Mouse (Mus musculus): ENCODE data around the gene Mamld1. TPM values are rescaled to one million over a fixed set of nuclear protein-coding genes. Genes with fewer than 3 reads are reported as not detected.
"Not testable (repeated sequence)": the region's sequence is repeated elsewhere in the genome, so short reads cannot be mapped to it uniquely, and the experiment has no call there.

Mamld1 gene
- 0.63 and 0.69 TPM in 2 replicates for polyA plus RNA-seq (2014; fragmentation: Nextera tagmentation; extraction: Ambion mirVana)

DNA sequence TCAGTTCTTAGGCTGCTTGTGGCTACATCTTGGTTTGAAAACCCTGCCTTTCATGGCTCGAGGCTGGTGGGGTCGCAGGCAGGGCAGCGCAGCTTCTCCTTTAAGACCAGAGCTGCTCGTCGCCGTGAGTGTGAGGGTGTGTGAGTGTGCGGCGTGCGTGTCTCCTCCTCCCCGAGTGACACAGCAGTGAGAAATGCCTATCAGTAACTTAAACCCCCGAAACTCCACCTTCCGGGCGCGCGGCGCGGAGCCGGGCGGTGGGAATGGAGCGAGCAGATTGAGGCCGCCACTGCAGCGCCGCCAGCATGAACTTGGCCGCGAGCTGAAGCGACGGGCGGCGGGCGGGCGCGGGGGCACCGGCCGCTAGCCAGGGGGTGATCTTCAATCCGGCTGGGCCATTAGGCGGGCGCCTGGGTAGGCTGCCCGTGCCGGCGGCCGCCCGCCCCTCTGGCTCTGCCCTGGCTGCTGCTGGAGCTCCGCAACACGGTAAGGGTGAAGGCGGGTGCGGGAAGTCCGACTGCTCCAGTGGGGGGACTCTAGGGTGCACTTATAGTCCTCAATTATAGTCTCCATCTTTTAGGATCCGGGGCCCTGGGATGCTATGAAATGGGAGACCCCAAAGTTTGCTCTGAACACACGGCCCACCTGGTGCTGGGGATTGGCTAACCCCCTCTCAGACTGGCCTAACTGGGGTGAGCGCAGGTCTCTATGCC, at the start of gene Mamld1:
Mamld1 (plus strand) TSS at position 393 of the 713 bp plus-strand sequence.
- Histone ChIP-seq H3K4me1 (replicated peaks; ENCODE audit: control insufficient read depth, insufficient read depth, low read length) (no peaks in the 10 kb centered on the region), H3K9ac (ENCODE audit: low read depth, low read length) (no peak within 1 kb of the TSS), H3K4me2 (peak within 1 kb of the TSS; percentile 60), H3K4me3 (ENCODE audit: low read depth, low read length) (peak within 1 kb of the TSS; percentile 36), H3K27me3 (replicated peaks; ENCODE audit: control insufficient read depth, insufficient read depth, low read length) (peaks cover 54% of the 10 kb centered on the region), H3K27ac (ENCODE audit: low read depth, low read length) (no peak within 1 kb of the TSS), H3K36me3 (ENCODE audit: control insufficient read depth, insufficient read depth, low read length) (no peaks in the 10 kb centered on the region), H3K9me3 (ENCODE audit: control insufficient read depth, low read length) (no peaks in the 10 kb centered on the region)
- DNase-seq (ENCODE audit: low spot score) (peak; percentile 36), ATAC-seq (replicated peaks; ENCODE audit: low FRiP score) (no peak; the same call in 1 of the 2 replicates)
- 15% methylated on average over 49 of the region's 50 CpGs for WGBS

DNA sequence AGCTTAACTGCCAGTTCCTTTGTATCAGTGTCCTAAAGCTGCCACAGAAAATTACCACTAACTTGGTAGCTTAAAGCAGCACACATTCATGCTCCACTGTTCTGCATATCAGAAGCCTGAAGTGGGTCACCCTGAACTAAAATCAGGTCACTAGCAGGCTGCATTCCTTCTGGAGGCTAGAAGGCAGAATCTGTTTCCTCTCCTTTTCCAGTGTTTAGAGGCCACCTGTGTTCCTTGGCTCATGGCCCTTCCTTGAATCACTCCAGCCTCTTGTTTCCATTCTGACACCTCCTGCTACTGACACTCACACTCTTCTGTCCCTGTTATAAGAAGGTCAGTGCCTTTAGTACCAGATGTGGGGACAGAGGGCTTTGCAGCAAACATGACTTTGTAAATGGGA, 25.3 kb upstream of the Mamld1 start:
- Histone ChIP-seq H3K27ac (ENCODE audit: low read depth, low read length) (no peak overlapping the region), H3K9me3 (ENCODE audit: control insufficient read depth, low read length) (no peaks in the 10 kb centered on the region), H3K4me2 (no peak overlapping the region), H3K36me3 (ENCODE audit: control insufficient read depth, insufficient read depth, low read length) (no peaks in the 10 kb centered on the region), H3K9ac (ENCODE audit: low read depth, low read length) (no peak overlapping the region), H3K4me1 (replicated peaks; ENCODE audit: control insufficient read depth, insufficient read depth, low read length) (no peaks in the 10 kb centered on the region), H3K4me3 (ENCODE audit: low read depth, low read length) (no peak overlapping the region), H3K27me3 (replicated peaks; ENCODE audit: control insufficient read depth, insufficient read depth, low read length) (peaks cover 4% of the 10 kb centered on the region)
- ATAC-seq (replicated peaks; ENCODE audit: low FRiP score) (no peak), DNase-seq (ENCODE audit: low spot score) (no peak)

DNA sequence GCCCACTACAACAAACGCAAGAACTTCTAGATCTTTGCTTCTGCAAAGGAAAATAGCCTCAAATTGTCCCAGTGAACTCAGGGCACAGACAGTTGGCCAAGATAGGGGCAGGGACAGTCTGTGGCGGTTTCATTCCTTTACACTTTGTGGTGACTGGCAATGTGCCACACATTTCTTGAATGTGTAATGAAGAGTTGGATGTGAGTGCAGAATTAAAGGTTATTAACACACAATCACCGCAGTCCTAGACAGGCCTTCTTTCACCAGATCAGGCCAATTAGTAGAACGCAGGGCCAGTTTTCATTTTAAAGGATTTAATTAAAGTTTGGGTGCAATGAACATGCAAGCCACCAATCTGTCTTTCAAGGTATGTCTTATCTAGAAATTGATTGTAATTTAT, 22.0 kb upstream of the Mamld1 start:
- H3K9me3 ChIP-seq (ENCODE audit: control insufficient read depth, low read length), result no peaks in the 10 kb centered on the region
- WGBS, result 73% methylated on average over 4 of the region's 4 CpGs
- H3K4me2 ChIP-seq, result no peak overlapping the region
- no peaks in the 10 kb centered on the region for H3K36me3 ChIP-seq (ENCODE audit: control insufficient read depth, insufficient read depth, low read length)
- no peak overlapping the region for H3K4me3 ChIP-seq (ENCODE audit: low read depth, low read length)
- no peak overlapping the region for H3K9ac ChIP-seq (ENCODE audit: low read depth, low read length)
- H3K4me1 ChIP-seq (replicated peaks; ENCODE audit: control insufficient read depth, insufficient read depth, low read length), result no peaks in the 10 kb centered on the region
- DNase-seq (ENCODE audit: low spot score), result no peak
- ATAC-seq (replicated peaks; ENCODE audit: low FRiP score), result no peak
- H3K27me3 ChIP-seq (replicated peaks; ENCODE audit: control insufficient read depth, insufficient read depth, low read length), result peaks cover 7% of the 10 kb centered on the region
- no peak overlapping the region for H3K27ac ChIP-seq (ENCODE audit: low read depth, low read length)

DNA sequence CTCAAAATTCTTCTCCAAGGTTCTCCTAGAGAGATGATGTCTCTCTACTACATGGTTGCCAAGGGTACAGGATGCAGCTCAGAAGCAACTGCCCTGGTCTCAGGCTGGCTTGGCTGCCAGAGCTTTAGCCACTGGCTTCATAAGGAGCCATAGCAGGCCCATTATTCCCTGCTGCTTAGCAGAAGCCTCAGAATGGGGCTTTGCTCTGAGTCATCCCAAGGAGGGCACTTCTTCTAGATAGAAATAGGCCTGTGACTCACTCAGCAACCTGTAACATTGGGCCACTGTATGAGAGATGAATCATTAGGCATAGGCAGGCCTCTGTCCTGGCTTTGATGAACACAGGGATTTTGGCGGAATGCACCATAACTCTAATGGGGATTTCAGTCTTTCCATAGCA, 21.1 kb upstream of the Mamld1 start:
- WGBS, result 82% methylated on average over 1 of the region's 1 CpGs
- not testable (repeated sequence) for H3K36me3 ChIP-seq (ENCODE audit: control insufficient read depth, insufficient read depth, low read length); H3K4me3 ChIP-seq (ENCODE audit: low read depth, low read length); ATAC-seq (replicated peaks; ENCODE audit: low FRiP score); H3K9me3 ChIP-seq (ENCODE audit: control insufficient read depth, low read length); H3K4me2 ChIP-seq; H3K9ac ChIP-seq (ENCODE audit: low read depth, low read length); H3K27me3 ChIP-seq (replicated peaks; ENCODE audit: control insufficient read depth, insufficient read depth, low read length); DNase-seq (ENCODE audit: low spot score); H3K27ac ChIP-seq (ENCODE audit: low read depth, low read length); H3K4me1 ChIP-seq (replicated peaks; ENCODE audit: control insufficient read depth, insufficient read depth, low read length)

DNA sequence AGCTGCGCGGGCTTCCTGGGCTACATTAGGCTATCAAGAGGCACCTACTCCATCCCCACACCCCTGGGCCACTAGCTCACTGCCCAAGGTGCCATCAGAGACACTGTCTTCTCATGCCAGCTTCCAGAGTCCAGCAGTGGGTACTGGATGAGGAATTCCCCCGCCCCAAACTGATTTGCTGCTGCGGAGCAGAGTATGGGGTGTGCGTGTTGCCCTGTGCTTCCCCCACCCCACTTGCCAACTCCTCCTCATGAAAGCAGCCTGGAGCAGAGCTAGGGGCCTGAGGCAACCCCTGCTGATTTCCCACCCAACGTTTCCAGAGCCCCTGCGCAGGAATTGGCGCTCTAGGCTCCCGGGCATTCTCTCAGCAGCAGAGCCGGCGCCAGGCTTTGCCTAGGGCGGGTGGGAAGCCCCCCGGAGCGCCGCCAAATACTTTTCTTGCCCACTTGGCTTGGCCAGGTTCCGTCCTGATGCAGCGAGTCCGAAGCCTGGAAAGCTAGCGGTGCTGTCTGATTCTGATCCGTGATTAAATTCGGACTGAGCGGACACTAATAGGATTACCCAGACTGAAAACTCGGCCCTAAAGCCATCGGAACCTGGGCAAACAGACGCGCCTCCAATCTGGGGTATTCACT, 738 bp downstream of the Mamld1 start:
- peaks cover 54% of the 10 kb centered on the region for H3K27me3 ChIP-seq (replicated peaks; ENCODE audit: control insufficient read depth, insufficient read depth, low read length)
- no peaks in the 10 kb centered on the region for H3K9me3 ChIP-seq (ENCODE audit: control insufficient read depth, low read length)
- no peak overlapping the region for H3K27ac ChIP-seq (ENCODE audit: low read depth, low read length)
- H3K4me2 ChIP-seq, result peak overlapping the region; percentile 60
- no peak overlapping the region for H3K9ac ChIP-seq (ENCODE audit: low read depth, low read length)
- H3K4me1 ChIP-seq (replicated peaks; ENCODE audit: control insufficient read depth, insufficient read depth, low read length), result no peaks in the 10 kb centered on the region
- 15% methylated on average over 26 of the region's 26 CpGs for WGBS
- ATAC-seq (replicated peaks; ENCODE audit: low FRiP score), result no peak
- no peak for DNase-seq (ENCODE audit: low spot score)
- no peaks in the 10 kb centered on the region for H3K36me3 ChIP-seq (ENCODE audit: control insufficient read depth, insufficient read depth, low read length)
- H3K4me3 ChIP-seq (ENCODE audit: low read depth, low read length), result peak overlapping the region; percentile 36

DNA sequence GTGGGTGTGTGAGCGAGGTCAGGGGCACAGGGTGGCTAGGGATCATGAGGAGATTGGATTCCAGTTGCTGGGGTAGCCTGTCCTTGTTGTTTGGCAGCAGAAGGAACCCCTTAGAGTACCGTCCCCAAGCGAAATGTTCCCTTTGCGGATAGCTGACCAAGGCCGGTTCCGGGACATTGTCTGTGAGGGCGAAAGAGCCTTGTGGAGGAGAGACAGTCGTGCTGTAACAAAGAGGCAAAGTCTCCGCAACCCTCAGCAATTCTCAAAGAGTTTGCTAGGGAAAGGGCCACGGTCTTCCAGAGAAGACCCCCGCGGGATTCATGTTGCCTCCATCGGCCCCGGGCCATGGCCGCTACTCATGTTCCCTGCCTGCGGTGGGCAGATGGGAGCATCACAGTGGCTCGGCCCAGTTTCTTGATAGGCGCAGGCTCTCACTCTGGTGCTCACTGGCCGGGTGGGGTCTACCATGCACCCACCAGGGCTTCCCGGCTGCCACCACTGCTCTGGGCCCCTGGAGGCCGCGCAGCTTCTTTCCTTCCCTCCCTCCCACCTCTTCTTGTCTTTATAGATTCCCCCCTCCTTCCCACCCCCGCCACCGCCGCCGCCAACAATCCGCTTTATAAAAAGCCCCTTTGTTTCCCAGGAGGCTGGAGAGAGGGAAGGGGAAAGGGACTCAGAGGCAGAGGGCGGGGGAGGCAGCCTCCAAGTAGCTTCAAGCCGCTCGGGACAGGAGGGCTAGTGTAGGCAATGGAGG, 1.5 kb downstream of the Mamld1 start:
- Histone ChIP-seq H3K4me1 (replicated peaks; ENCODE audit: control insufficient read depth, insufficient read depth, low read length) (no peaks in the 10 kb centered on the region), H3K36me3 (ENCODE audit: control insufficient read depth, insufficient read depth, low read length) (no peaks in the 10 kb centered on the region), H3K9ac (ENCODE audit: low read depth, low read length) (no peak overlapping the region), H3K27ac (ENCODE audit: low read depth, low read length) (no peak overlapping the region), H3K4me2 (peak overlapping the region; percentile 60), H3K4me3 (ENCODE audit: low read depth, low read length) (peak overlapping the region; percentile 36), H3K9me3 (ENCODE audit: control insufficient read depth, low read length) (no peaks in the 10 kb centered on the region), H3K27me3 (replicated peaks; ENCODE audit: control insufficient read depth, insufficient read depth, low read length) (peaks cover 54% of the 10 kb centered on the region)
- DNase-seq (ENCODE audit: low spot score) (peak; percentile 31), ATAC-seq (replicated peaks; ENCODE audit: low FRiP score) (no peak)
- WGBS, result 24% methylated on average over 30 of the region's 30 CpGs

DNA sequence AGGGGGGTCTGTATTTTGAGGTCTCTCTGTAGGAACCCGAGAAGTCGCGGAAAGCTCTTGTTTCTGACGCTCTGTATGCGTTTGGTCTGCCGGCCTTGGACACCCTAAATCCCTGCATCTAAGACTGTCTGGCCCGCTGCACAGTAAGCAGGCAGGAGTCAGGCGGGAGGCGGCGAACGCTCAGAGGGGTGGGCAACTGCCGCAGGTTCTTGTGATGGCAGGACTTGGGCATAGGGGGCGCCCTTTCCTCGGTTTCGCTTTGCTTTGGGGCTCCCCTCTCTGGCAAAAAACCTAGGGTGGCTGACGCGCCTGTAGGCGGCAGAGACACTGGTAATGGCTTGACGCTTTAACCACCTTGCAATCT, 2.0 kb downstream of the Mamld1 start:
- H3K27me3 ChIP-seq (replicated peaks; ENCODE audit: control insufficient read depth, insufficient read depth, low read length), result peaks cover 51% of the 10 kb centered on the region
- H3K9ac ChIP-seq (ENCODE audit: low read depth, low read length), result no peak overlapping the region
- 20% methylated on average over 18 of the region's 19 CpGs for WGBS
- ATAC-seq (replicated peaks; ENCODE audit: low FRiP score) (no peak), DNase-seq (ENCODE audit: low spot score) (peak; percentile 36)
- no peak overlapping the region for H3K27ac ChIP-seq (ENCODE audit: low read depth, low read length)
- H3K4me2 ChIP-seq, result peak overlapping the region; percentile 60
- H3K4me1 ChIP-seq (replicated peaks; ENCODE audit: control insufficient read depth, insufficient read depth, low read length), result no peaks in the 10 kb centered on the region
- H3K4me3 ChIP-seq (ENCODE audit: low read depth, low read length), result peak overlapping the region; percentile 36
- H3K36me3 ChIP-seq (ENCODE audit: control insufficient read depth, insufficient read depth, low read length), result no peaks in the 10 kb centered on the region
- H3K9me3 ChIP-seq (ENCODE audit: control insufficient read depth, low read length), result no peaks in the 10 kb centered on the region

DNA sequence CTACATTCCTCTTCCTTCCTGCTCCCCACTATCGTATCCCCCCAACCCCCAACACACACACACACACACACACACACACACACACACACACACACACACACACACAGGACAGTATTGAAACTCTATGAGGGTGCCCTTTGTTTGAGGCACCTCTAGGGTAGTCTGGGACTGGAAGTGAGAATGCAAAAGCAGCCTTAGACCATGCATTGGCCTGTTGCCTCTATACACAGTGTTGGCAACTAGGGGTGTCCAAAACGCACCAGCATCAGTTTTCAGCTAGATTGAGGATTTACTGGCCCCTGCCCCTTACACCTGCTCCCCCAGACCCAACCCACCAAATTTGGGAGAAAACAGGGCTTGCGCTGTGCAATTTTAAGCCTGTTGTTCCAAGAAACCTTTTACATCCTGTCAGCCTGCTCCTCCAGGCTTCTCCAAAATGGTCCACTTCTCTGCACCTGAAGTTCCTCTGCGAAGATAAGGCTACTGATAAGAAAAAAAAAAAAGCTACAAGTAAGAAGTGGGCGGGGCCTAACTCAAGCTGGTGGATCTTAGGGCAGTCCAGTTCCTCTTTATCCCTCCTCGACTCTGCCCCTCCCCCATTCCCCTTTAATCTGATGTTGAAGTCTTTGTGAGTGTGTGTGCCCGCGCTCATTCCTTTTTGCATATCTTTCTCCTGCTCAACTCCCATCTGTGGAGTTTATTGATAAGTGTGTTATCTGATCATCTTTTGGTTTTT, 2.6 kb downstream of the Mamld1 start:
- Histone ChIP-seq H3K27ac (ENCODE audit: low read depth, low read length) (no peak overlapping the region), H3K4me3 (ENCODE audit: low read depth, low read length) (no peak overlapping the region), H3K4me2 (peak overlapping the region; percentile 60; the same call in 1 of the 2 replicates), H3K9ac (ENCODE audit: low read depth, low read length) (no peak overlapping the region), H3K4me1 (replicated peaks; ENCODE audit: control insufficient read depth, insufficient read depth, low read length) (no peaks in the 10 kb centered on the region), H3K9me3 (ENCODE audit: control insufficient read depth, low read length) (no peaks in the 10 kb centered on the region), H3K36me3 (ENCODE audit: control insufficient read depth, insufficient read depth, low read length) (no peaks in the 10 kb centered on the region), H3K27me3 (replicated peaks; ENCODE audit: control insufficient read depth, insufficient read depth, low read length) (peaks cover 45% of the 10 kb centered on the region)
- WGBS, result 27% methylated on average over 8 of the region's 8 CpGs
- ATAC-seq (replicated peaks; ENCODE audit: low FRiP score), result no peak
- DNase-seq (ENCODE audit: low spot score), result no peak

Data from liver, embryonic 11.5 days (tissue).